Mouse (Mus musculus) hindbrain, embryonic 14.5 days (tissue): ENCODE measurements at regions not wholly inside any gene's neighbourhood (a gene's known extent, or its start where the extent isn't known, plus 50 kb on each side); places are given as distances from the start of the nearest gene placed in this dataset.

ENCODE experiments used
- ATAC-seq: fragments of 200-750 bp; cut with Nextera tagmentation; 2 replicates; pipeline ENCODE4 v1.8.0; 2017; ENCODE audit warnings: moderate number of reproducible peaks, mild to moderate bottlenecking, moderate TSS enrichment, moderate library complexity; ENCODE audit not compliant: low FRiP score
- DNase-seq: peaks from one replicate; pipeline ENCODE4 v3.0.0-alpha.2; 2015; ENCODE audit warnings: low spot score
- H3K27ac ChIP-seq: fragments of 300-500 bp; sonication (generic); 2 replicates; pipeline ENCODE4 v1.5.1; 2014; ENCODE audit warnings: mild to moderate bottlenecking, moderate library complexity
- H3K27me3 ChIP-seq: fragments of 300-500 bp; sonication (generic); 2 replicates; pipeline ENCODE4 v1.6.1; 2014; ENCODE audit warnings: mild to moderate bottlenecking, low read length, mixed read lengths; ENCODE audit not compliant: control insufficient read depth, insufficient read depth
- H3K36me3 ChIP-seq: fragments of 300-500 bp; sonication (generic); replicated peaks from 2 replicates; pipeline ENCODE4 v1.6.1; 2014; ENCODE audit not compliant: control insufficient read depth, insufficient read depth
- H3K4me1 ChIP-seq: fragments of 300-500 bp; sonication (generic); replicated peaks from 2 replicates; pipeline ENCODE4 v1.6.1; 2014; ENCODE audit warnings: antibody characterized with exemption, low read length, mixed read lengths; ENCODE audit not compliant: control insufficient read depth, insufficient read depth
- H3K4me2 ChIP-seq: fragments of 300-500 bp; sonication (generic); replicated peaks from 2 replicates; pipeline ENCODE4 v1.6.1; 2014; ENCODE audit warnings: mild to moderate bottlenecking, moderate library complexity
- H3K4me3 ChIP-seq: fragments of 300-500 bp; sonication (generic); replicated peaks from 2 replicates; pipeline ENCODE4 v1.5.1; 2014; ENCODE audit warnings: mild to moderate bottlenecking, low read length
- H3K9ac ChIP-seq: fragments of 300-500 bp; sonication (generic); 2 replicates; pipeline ENCODE4 v1.6.1; 2014
- H3K9me3 ChIP-seq: fragments of 300-500 bp; sonication (generic); 2 replicates; pipeline ENCODE4 v1.6.1; 2016; ENCODE audit warnings: low read length; ENCODE audit not compliant: control insufficient read depth
- WGBS: fragments of 180-500 bp; shearing (Covaris S2); extraction: QIAGEN DNeasy Blood & Tissue Kit; methylation state at CpG from one replicate; pipeline ENCODE4 v1.1.7; 2014; 5-methylcytosine and 5-hydroxymethylcytosine counted together

GRCm38 (mm10) chr5:44942575-44942974 is 143.1 kb upstream of the Ldb2 start:
- Histone ChIP-seq H3K27me3 (no peaks in the 10 kb centered on the region), H3K4me3 (no peak overlapping the region), H3K9ac (no peak overlapping the region), H3K9me3 (no peaks in the 10 kb centered on the region), H3K4me1 (0 out of 2 replicates have a peak, but pooled peaks cover 8% of the 10 kb centered on the region), H3K4me2 (no peak overlapping the region), H3K36me3 (no peaks in the 10 kb centered on the region), H3K27ac (no peak overlapping the region)
- ATAC-seq (no peak), DNase-seq (no peak)
- WGBS: 48% methylated on average over 2 of the region's 2 CpGs

GRCm38 (mm10) chr5:44925476-44925875 is 126.0 kb upstream of the Ldb2 start:
- WGBS: 39% methylated on average over 2 of the region's 2 CpGs
- no peak for ATAC-seq

GRCm38 (mm10) chr5:44922129-44922775 is 122.8 kb upstream of the Ldb2 start:
- no peaks in the 10 kb centered on the region for H3K27me3 ChIP-seq
- no peak overlapping the region for H3K27ac ChIP-seq
- DNase-seq: no peak
- no peak overlapping the region for H3K9ac ChIP-seq
- H3K36me3 ChIP-seq: no peaks in the 10 kb centered on the region
- no peak overlapping the region for H3K4me2 ChIP-seq
- no peak for ATAC-seq
- no peaks in the 10 kb centered on the region for H3K9me3 ChIP-seq
- no peak overlapping the region for H3K4me3 ChIP-seq
- WGBS: 64% methylated on average over 2 of the region's 2 CpGs
- H3K4me1 ChIP-seq: no peaks in the 10 kb centered on the region

More at GRCm38 (mm10) chr5:44925476-44925875, 126.0 kb upstream of the Ldb2 start:
- DNase-seq: no peak
- Histone ChIP-seq H3K36me3 (no peaks in the 10 kb centered on the region), H3K27me3 (no peaks in the 10 kb centered on the region), H3K27ac (no peak overlapping the region), H3K9ac (no peak overlapping the region), H3K4me2 (no peak overlapping the region), H3K4me3 (no peak overlapping the region), H3K4me1 (no peaks in the 10 kb centered on the region), H3K9me3 (no peaks in the 10 kb centered on the region)

- Histone ChIP-seq H3K4me2 (no peak overlapping the region), H3K36me3 (no peaks in the 10 kb centered on the region), H3K27ac (no peak overlapping the region), H3K9ac (no peak overlapping the region), H3K27me3 (no peaks in the 10 kb centered on the region), H3K9me3 (no peaks in the 10 kb centered on the region), H3K4me3 (no peak overlapping the region), H3K4me1 (no peaks in the 10 kb centered on the region)
- WGBS: 92% methylated on average over 6 of the region's 6 CpGs
- DNase-seq: no peak
- ATAC-seq: no peak
Measured at GRCm38 (mm10) chr5:44917816-44918213, 118.3 kb upstream of the Ldb2 start.

DNA sequence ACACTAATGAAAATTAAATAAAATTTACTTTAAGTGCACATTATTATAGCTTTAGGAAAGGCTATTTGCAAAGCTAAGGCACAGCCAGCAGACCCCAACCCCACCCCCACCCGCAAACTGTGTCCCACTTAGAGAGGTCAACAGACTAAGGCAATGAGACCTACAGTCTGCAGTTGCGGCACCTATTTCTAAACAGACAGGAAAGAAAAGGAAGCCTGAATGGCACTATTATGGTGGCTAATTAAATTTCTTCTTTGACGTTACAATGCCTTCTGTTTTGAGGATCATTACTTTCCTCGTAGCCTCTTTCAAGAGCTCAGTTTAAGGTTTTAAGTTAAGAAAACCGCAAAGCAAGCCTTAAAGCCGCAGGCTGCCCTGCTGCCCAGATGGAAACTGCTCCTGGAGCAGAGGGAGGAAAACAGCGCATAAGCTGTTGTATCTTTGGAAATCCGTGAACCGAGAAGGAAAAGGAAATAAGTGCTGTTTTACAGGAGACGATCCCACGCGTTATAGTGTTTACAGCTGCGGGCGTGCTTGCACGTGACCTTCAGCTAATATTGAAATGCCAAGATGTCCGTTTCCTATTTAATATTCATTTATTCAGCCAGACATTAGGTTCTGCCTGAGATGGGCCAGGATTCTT is 117.8 kb upstream of the Ldb2 start:
- peak; percentile 35 for DNase-seq
- H3K9me3 ChIP-seq: no peaks in the 10 kb centered on the region
- no peak overlapping the region for H3K27ac ChIP-seq
- H3K4me2 ChIP-seq: peak overlapping the region; percentile 28
- no peak overlapping the region for H3K9ac ChIP-seq
- H3K4me3 ChIP-seq: no peak overlapping the region
- WGBS: 49% methylated on average over 16 of the region's 16 CpGs
- no peaks in the 10 kb centered on the region for H3K27me3 ChIP-seq
- ATAC-seq: 0 out of 2 replicates have a peak, but pooled peaks have one; percentile 31
- no peaks in the 10 kb centered on the region for H3K4me1 ChIP-seq
- no peaks in the 10 kb centered on the region for H3K36me3 ChIP-seq

GRCm38 (mm10) chr5:44902541-44902940 is 103.1 kb upstream of the Ldb2 start:
- Histone ChIP-seq H3K4me3 (no peak overlapping the region), H3K36me3 (no peaks in the 10 kb centered on the region), H3K9me3 (no peaks in the 10 kb centered on the region), H3K27me3 (no peaks in the 10 kb centered on the region), H3K4me1 (no peaks in the 10 kb centered on the region), H3K4me2 (no peak overlapping the region), H3K27ac (no peak overlapping the region), H3K9ac (no peak overlapping the region)
- ATAC-seq (no peak), DNase-seq (no peak)
- WGBS: 84% methylated on average over 6 of the region's 6 CpGs

DNA sequence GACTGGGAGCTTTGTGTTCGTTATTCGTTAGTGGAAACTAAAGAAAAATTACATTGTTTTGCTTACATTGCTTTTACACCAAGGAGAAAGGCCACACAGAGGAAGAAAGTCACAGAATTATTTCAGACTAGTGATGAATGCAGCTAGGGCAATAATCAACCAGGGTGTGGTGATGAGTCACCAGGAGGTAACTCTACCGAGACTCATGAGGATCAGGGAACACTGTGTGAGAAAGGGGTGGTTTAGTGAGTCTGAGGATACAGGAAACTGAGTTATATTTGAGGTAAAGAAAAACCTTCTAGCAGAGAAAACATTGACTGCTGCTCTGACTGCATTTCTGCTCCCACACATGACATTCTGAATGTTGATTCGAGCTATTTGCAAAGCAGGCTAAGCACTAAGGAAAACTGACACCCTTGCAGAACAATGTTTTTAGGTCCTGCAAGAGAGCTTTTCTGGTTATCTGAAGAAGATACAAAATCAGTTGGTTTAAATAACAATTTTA is 87.1 kb upstream of the Ldb2 start:
- Histone ChIP-seq H3K4me3 (no peak overlapping the region), H3K9ac (no peak overlapping the region), H3K36me3 (no peaks in the 10 kb centered on the region), H3K4me1 (no peaks in the 10 kb centered on the region), H3K27ac (no peak overlapping the region), H3K27me3 (no peaks in the 10 kb centered on the region), H3K4me2 (no peak overlapping the region), H3K9me3 (no peaks in the 10 kb centered on the region)
- DNase-seq (no peak), ATAC-seq (no peak)
- WGBS: 85% methylated on average over 4 of the region's 4 CpGs

- DNase-seq: no peak
- Histone ChIP-seq H3K36me3 (no peaks in the 10 kb centered on the region), H3K9ac (no peak overlapping the region), H3K4me3 (no peak overlapping the region), H3K4me2 (no peak overlapping the region), H3K27ac (no peak overlapping the region), H3K27me3 (no peaks in the 10 kb centered on the region), H3K4me1 (no peaks in the 10 kb centered on the region), H3K9me3 (no peaks in the 10 kb centered on the region)
- 88% methylated on average over 3 of the region's 3 CpGs for WGBS
- no peak for ATAC-seq
Measured at GRCm38 (mm10) chr5:44876946-44877345, 77.5 kb upstream of the Ldb2 start.

GRCm38 (mm10) chr5:44872243-44872642 is 72.8 kb upstream of the Ldb2 start:
- no peak overlapping the region for H3K4me2 ChIP-seq
- ATAC-seq: no peak
- no peak overlapping the region for H3K27ac ChIP-seq
- H3K9me3 ChIP-seq: no peaks in the 10 kb centered on the region
- H3K27me3 ChIP-seq: no peaks in the 10 kb centered on the region
- no peaks in the 10 kb centered on the region for H3K36me3 ChIP-seq
- no peak for DNase-seq
- no peaks in the 10 kb centered on the region for H3K4me1 ChIP-seq
- H3K9ac ChIP-seq: no peak overlapping the region
- no peak overlapping the region for H3K4me3 ChIP-seq
- 45% methylated on average over 7 of the region's 7 CpGs for WGBS
